Mouse (Mus musculus) C2C12 (cell line): Measurements from ENCODE around the gene Nipbl.
"Not testable (repeated sequence)": the region's sequence is repeated elsewhere in the genome, so short reads cannot be mapped to it uniquely, and the experiment has no call there.

ENCODE experiments used
- CTCF ChIP-seq: IDR thresholded peaks from one replicate; pipeline ENCODE4 v1.5.1; 2011; ENCODE audit not compliant: control insufficient read depth, insufficient read depth, insufficient read length
- MAX ChIP-seq: IDR thresholded peaks from one replicate; pipeline ENCODE4 v1.6.1; 2011; ENCODE audit warnings: mild to moderate bottlenecking, control low read depth
- MYOG ChIP-seq: IDR thresholded peaks from one replicate; pipeline ENCODE4 v1.6.1; 2011; ENCODE audit not compliant: control insufficient read depth, insufficient read length; ENCODE audit errors: extremely low read depth
- USF1 ChIP-seq: IDR thresholded peaks from one replicate; pipeline ENCODE4 v1.6.1; 2011; ENCODE audit warnings: low read depth, mild to moderate bottlenecking, control low read depth, moderate library complexity

DNA sequence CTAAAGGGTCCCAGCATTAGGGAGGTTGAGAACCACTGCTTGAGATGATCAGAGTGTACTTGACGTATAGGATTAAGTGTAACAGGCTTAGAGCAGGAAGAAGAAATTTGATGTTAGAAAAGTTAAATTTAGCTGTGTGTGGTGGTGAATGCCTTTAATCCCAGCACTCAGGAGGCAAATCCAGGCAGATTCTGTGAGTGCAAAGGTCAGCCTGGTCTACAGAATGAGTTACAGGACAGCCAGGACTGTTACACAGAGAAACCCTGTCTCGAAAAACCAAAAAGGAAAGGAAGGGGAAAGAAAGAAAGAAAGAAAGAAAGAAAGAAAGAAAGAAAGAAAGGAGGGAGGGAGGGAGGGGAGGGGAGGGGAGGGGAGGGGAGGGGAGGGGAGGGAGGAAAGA lies 12.0 kb upstream of the Nipbl start:
- TF ChIP-seq USF1, MAX, CTCF, MYOG: not testable (repeated sequence)
